Mouse (Mus musculus) embryo, embryonic 11.5 days (tissue): Measurements from ENCODE around the gene Hmgcr.

ENCODE experiments used
- DNase-seq: peaks from one replicate; pipeline ENCODE4 v3.0.0-alpha.2; 2012; ENCODE audit warnings: low read depth, low spot score

Hmgcr gene

GRCm38 (mm10) chr13:96670406-96671077 is at the start of gene Hmgcr:
Gene Hmgcr, minus strand, starts transcription at chr13:96670936.
- DNase-seq = peak; percentile 89

GRCm38 (mm10) chr13:96720003-96720402 is 49.3 kb upstream of the Hmgcr start:
- no peak for DNase-seq

- DNase-seq = no peak
Observed at GRCm38 (mm10) chr13:96717821-96718220, 47.1 kb upstream of the Hmgcr start.

GRCm38 (mm10) chr13:96716311-96716710 is 45.6 kb upstream of the Hmgcr start:
- no peak for DNase-seq

- DNase-seq = no peak
Observed at GRCm38 (mm10) chr13:96709269-96710233, 38.8 kb upstream of the Hmgcr start.

GRCm38 (mm10) chr13:96702567-96703278 is 32.0 kb upstream of the Hmgcr start:
- no peak for DNase-seq

GRCm38 (mm10) chr13:96697805-96698586 is 27.3 kb upstream of the Hmgcr start:
- DNase-seq = peak; percentile 20

GRCm38 (mm10) chr13:96695428-96695827 is 24.7 kb upstream of the Hmgcr start:
- no peak for DNase-seq

- no peak for DNase-seq
Observed at GRCm38 (mm10) chr13:96689901-96690300, 19.2 kb upstream of the Hmgcr start.

- no peak for DNase-seq
Observed at GRCm38 (mm10) chr13:96687261-96687660, 16.5 kb upstream of the Hmgcr start.

- no peak for DNase-seq
Observed at GRCm38 (mm10) chr13:96684779-96685178, 14.0 kb upstream of the Hmgcr start.

- no peak for DNase-seq
Observed at GRCm38 (mm10) chr13:96681088-96681620, 10.4 kb upstream of the Hmgcr start.

GRCm38 (mm10) chr13:96680163-96681087 is 9.7 kb upstream of the Hmgcr start:
- no peak for DNase-seq

GRCm38 (mm10) chr13:96678616-96679015 is 7.9 kb upstream of the Hmgcr start:
- no peak for DNase-seq

GRCm38 (mm10) chr13:96677071-96677470 is 6.3 kb upstream of the Hmgcr start:
- DNase-seq = no peak

GRCm38 (mm10) chr13:96675756-96676155 is 5.0 kb upstream of the Hmgcr start:
- DNase-seq = no peak

GRCm38 (mm10) chr13:96673817-96674216 is 3.1 kb upstream of the Hmgcr start:
- DNase-seq = no peak

GRCm38 (mm10) chr13:96672276-96672675 is 1.5 kb upstream of the Hmgcr start:
- DNase-seq = no peak

- DNase-seq = no peak
Observed at GRCm38 (mm10) chr13:96671906-96672234, 1.1 kb upstream of the Hmgcr start.
